Mouse (Mus musculus): Measurements from ENCODE around the gene Alx1.

Alx1 gene

GRCm38 (mm10) chr10:103029730-103030490 is at the start of gene Alx1:
TSS of gene Alx1 (minus strand) at chr10:103030215.
- in situ Hi-C loops (cut with MseI, MboI) = no loop called here

GRCm38 (mm10) chr10:103049593-103049992 is 19.6 kb upstream of the Alx1 start:
- in situ Hi-C loops (cut with MseI, MboI) = no loop called here

GRCm38 (mm10) chr10:103046623-103047022 is 16.6 kb upstream of the Alx1 start:
- in situ Hi-C loops (cut with MseI, MboI) = no loop called here

- in situ Hi-C loops (cut with MseI, MboI) = no loop called here
These were observed 15.0 kb upstream of the Alx1 start for GRCm38 (mm10) chr10:103045019-103045418.

GRCm38 (mm10) chr10:103035002-103035640 is 5.1 kb upstream of the Alx1 start:
- in situ Hi-C loops (cut with MseI, MboI) = no loop called here

- in situ Hi-C loops (cut with MseI, MboI) = no loop called here
These were observed 916 bp upstream of the Alx1 start for GRCm38 (mm10) chr10:103030931-103031330.

GRCm38 (mm10) chr10:103029132-103029729 is 784 bp downstream of the Alx1 start:
- in situ Hi-C loops (cut with MseI, MboI) = no loop called here

- in situ Hi-C loops (cut with MseI, MboI) = no loop called here
These were observed 1.5 kb downstream of the Alx1 start for GRCm38 (mm10) chr10:103028253-103029131.

- in situ Hi-C loops (cut with MseI, MboI) = no loop called here
These were observed 2.1 kb downstream of the Alx1 start for GRCm38 (mm10) chr10:103027931-103028252.

GRCm38 (mm10) chr10:103027226-103027930 is 2.6 kb downstream of the Alx1 start:
- in situ Hi-C loops (cut with MseI, MboI) = no loop called here

- in situ Hi-C loops (cut with MseI, MboI) = no loop called here
These were observed 3.3 kb downstream of the Alx1 start for GRCm38 (mm10) chr10:103026636-103027225.

- in situ Hi-C loops (cut with MseI, MboI) = no loop called here
These were observed 27.5 kb downstream of the Alx1 start for GRCm38 (mm10) chr10:103002556-103002955.

- in situ Hi-C loops (cut with MseI, MboI) = no loop called here
These were observed 29.1 kb downstream of the Alx1 start for GRCm38 (mm10) chr10:103000902-103001301.

- in situ Hi-C loops (cut with MseI, MboI) = no loop called here
These were observed 30.4 kb downstream of the Alx1 start for GRCm38 (mm10) chr10:102999584-102999983.

GRCm38 (mm10) chr10:102975106-102975505 is 54.9 kb downstream of the Alx1 start:
- in situ Hi-C loops (cut with MseI, MboI) = no loop called here

GRCm38 (mm10) chr10:102959602-102960001 is 70.4 kb downstream of the Alx1 start:
- in situ Hi-C loops (cut with MseI, MboI) = no loop called here
